Comparison of ENCODE assay signal across 15 mouse cellular contexts in the genomic region with DNA sequence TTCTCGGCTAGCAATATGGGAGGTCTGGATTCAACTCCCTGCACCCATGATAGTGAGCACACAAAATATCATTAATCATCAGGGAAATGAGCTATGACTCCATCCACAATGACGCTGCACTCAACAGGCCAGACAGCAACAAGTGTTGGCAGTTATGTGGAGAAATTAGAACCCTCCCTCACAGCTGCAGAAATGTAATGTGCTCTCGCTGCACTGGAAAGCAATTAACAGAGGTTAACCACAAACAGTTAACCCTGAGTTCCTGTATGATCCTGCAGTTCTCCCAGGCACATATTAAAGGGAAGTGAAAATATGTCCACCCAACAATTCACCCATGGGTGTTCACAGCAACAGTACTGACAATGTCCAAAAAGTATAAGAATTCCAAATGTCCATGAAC. TPM values are rescaled to one million over a fixed set of nuclear protein-coding genes. Genes with fewer than 3 reads are reported as not detected.
DNase-seq lines count a peak whose midpoint lies in the region; ATAC-seq lines count a peak whose summit lies in the region.
"Had no signal": no experiment of that assay in that cellular context is flagged by ENCODE, and none has a peak within 500 bp of the region (broad histone marks: within the 10 kb centered on the region; RNA-seq: fewer than 3 reads in every experiment).

No protein-coding gene starts in this region.

- peak; percentile 82 for ATAC-seq in megakaryocyte, adult 5-6 weeks (ENCODE audit: poor library complexity, severe bottlenecking)
- ATAC-seq in neutrophil, adult 5-6 weeks (ENCODE audit: extremely low read depth, insufficient number of reproducible peaks, low FRiP score, poor library complexity, severe bottlenecking), result peak; percentile 24; the same call in 1 of the 2 replicates
- ATAC-seq: CD4-positive, CD25-positive, alpha-beta regulatory T cell, adult 4 months; hindbrain, postnatal 0 days; intestine, postnatal 0 days had no signal

- DNase-seq in 416B (ENCODE audit: low read depth), result peak; percentile 97
- peak; percentile 58 for DNase-seq in Muller cell, postnatal 12 days (ENCODE audit: inconsistent ontology term)
- DNase-seq in adrenal gland, postnatal 36 days, result no peak
- DNase-seq in urinary bladder, postnatal 25 days (ENCODE audit: low spot score), result no peak
- DNase-seq in ovary, adult 18-20 months (ENCODE audit: low spot score), result no peak
- DNase-seq: cerebellum, adult 8-10 months; heart, postnatal 36 days; spleen, adult 18-20 months; thymus, adult 18-20 months; thymus, postnatal 4 days had no signal

RNA-seq across cellular contexts. Expression of gene Jade2, which starts 54.0 kb away (rescaled TPM):
- total RNA-seq in megakaryocyte, adult 5-6 weeks (2015), result 1.9 and 2.1 TPM in 2 replicates
- total RNA-seq in megakaryocyte, adult 5-6 weeks (2017), result 1.4 and 2.4 TPM in 2 replicates
- 35.1 and 36.9 TPM in 2 replicates for total RNA-seq in neutrophil, adult 5-6 weeks (2017)
- total RNA-seq in adrenal gland, postnatal 36 days (2021), result 10 to 100 TPM; 17.8 to 18.3 TPM

RNA-seq across cellular contexts. Expression of gene Cdkn2aipnl, which starts 56.0 kb away (rescaled TPM):
- total RNA-seq in megakaryocyte, adult 5-6 weeks (2015), result 66.6 and 70.7 TPM in 2 replicates
- total RNA-seq in megakaryocyte, adult 5-6 weeks (2017), result 40.5 and 41.5 TPM in 2 replicates
- total RNA-seq in neutrophil, adult 5-6 weeks (2017), result 37.9 and 40.5 TPM in 2 replicates
- 10 to 100 TPM; 17.8 to 18.2 TPM for total RNA-seq in adrenal gland, postnatal 36 days (2021)

Comparison
In these comparisons a context has a peak if more than half of its experiments do, and no peak if none do; other contexts are left out.
1. DNase-seq: peak in 416B (single experiment) and Muller cell, postnatal 12 days (single experiment); none in adrenal gland, postnatal 36 days (0 of 2), urinary bladder, postnatal 25 days (single experiment) and ovary, adult 18-20 months (single experiment).
2. RNA of gene Jade2, which starts 54.0 kb away (total RNA-seq): 35.1 to 36.9 TPM in neutrophil, adult 5-6 weeks and 17.8 to 18.3 TPM in adrenal gland, postnatal 36 days; 1.4 to 2.4 TPM in megakaryocyte, adult 5-6 weeks; every median in the first group is over 4 times any median in the second.